ENCODE assay signal across 9 mouse cellular contexts in genomic region chr8:125218669-125219068, GRCm38 (mm10).
DNase-seq lines count a peak whose midpoint lies in the region; ATAC-seq lines count a peak whose summit lies in the region.
"Had no signal": no experiment of that assay in that cellular context is flagged by ENCODE, and none has a peak within 500 bp of the region (broad histone marks: within the 10 kb centered on the region; RNA-seq: fewer than 3 reads in every experiment).

No protein-coding gene starts in this region.

- no peak overlapping the region for H3K4me3 ChIP-seq in forebrain, embryonic 11.5 days (ENCODE audit: low read depth, low read length)
- no peak overlapping the region for H3K4me3 ChIP-seq in neural tube, embryonic 12.5 days

- 3% methylated on average over 4 of the region's 4 CpGs for WGBS in forebrain, embryonic 11.5 days
- WGBS in neural tube, embryonic 12.5 days, result 33% methylated on average over 4 of the region's 4 CpGs

- peaks cover 2% of the 10 kb centered on the region; the same call in 1 of the 2 replicates for H3K9me3 ChIP-seq in forebrain, embryonic 11.5 days (ENCODE audit: control insufficient read depth, low read length)
- no peaks in the 10 kb centered on the region for H3K9me3 ChIP-seq in neural tube, embryonic 12.5 days

- H3K27me3 ChIP-seq in forebrain, embryonic 11.5 days (ENCODE audit: control insufficient read depth, insufficient read depth, low read length), result no peaks in the 10 kb centered on the region; the same call in 1 of the 2 replicates
- H3K27me3 ChIP-seq in neural tube, embryonic 12.5 days (replicated peaks), result no peaks in the 10 kb centered on the region

- peak overlapping the region; percentile 60 for H3K27ac ChIP-seq in forebrain, embryonic 11.5 days (ENCODE audit: low read depth, low read length)
- no peak overlapping the region for H3K27ac ChIP-seq in neural tube, embryonic 12.5 days
- H3K27ac ChIP-seq: kidney, postnatal 0 days had no signal

- H3K4me2 ChIP-seq in forebrain, embryonic 11.5 days (ENCODE audit: low read depth, low read length, severe bottlenecking), result peak overlapping the region; percentile 40; the same call in 1 of the 2 replicates
- H3K4me2 ChIP-seq in neural tube, embryonic 12.5 days (replicated peaks), result 0 out of 2 replicates have a peak overlapping the region, but pooled peaks have one; percentile 14

- no peaks in the 10 kb centered on the region for H3K36me3 ChIP-seq in forebrain, embryonic 11.5 days (ENCODE audit: control insufficient read depth, insufficient read depth, low read length)
- H3K36me3 ChIP-seq in neural tube, embryonic 12.5 days, result no peaks in the 10 kb centered on the region

- peaks cover 14% of the 10 kb centered on the region; the same call in 1 of the 2 replicates for H3K4me1 ChIP-seq in forebrain, embryonic 11.5 days (replicated peaks; ENCODE audit: control insufficient read depth, insufficient read depth, low read length)
- peaks cover 21% of the 10 kb centered on the region for H3K4me1 ChIP-seq in neural tube, embryonic 12.5 days

- 0 out of 2 replicates have a peak, but pooled peaks have one; percentile 36 for ATAC-seq in forebrain, embryonic 11.5 days (replicated peaks; ENCODE audit: low FRiP score)
- ATAC-seq in neural tube, embryonic 12.5 days (ENCODE audit: low FRiP score, low read depth), result no peak

- H3K9ac ChIP-seq in forebrain, embryonic 11.5 days (ENCODE audit: low read length), result 0 out of 2 replicates have a peak overlapping the region, but pooled peaks have one; percentile 3
- no peak overlapping the region for H3K9ac ChIP-seq in neural tube, embryonic 12.5 days

- peak; percentile 33 for DNase-seq in heart, adult 8-10 months (ENCODE audit: low spot score)
- DNase-seq in heart, adult 9 months (ENCODE audit: low spot score in 2 of 2), result no peak
- peak; percentile 64 for DNase-seq in forebrain, embryonic 11.5 days (ENCODE audit: low spot score)
- peak; percentile 76 to 79 for DNase-seq in layer of hippocampus, adult 8-10 months (ENCODE audit: low spot score in 2 of 2)
- DNase-seq in cerebellum, adult 11-12 months, result no peak
- DNase-seq in adrenal gland, postnatal 4 days (ENCODE audit: low spot score in 2 of 2), result no peak
- no peak for DNase-seq in thymus, postnatal 0 days (ENCODE audit: low spot score)

Comparison
In these comparisons a context has a peak if more than half of its experiments do, and no peak if none do; other contexts are left out.
1. DNase-seq: peak in heart, adult 8-10 months (single experiment), forebrain, embryonic 11.5 days (single experiment) and layer of hippocampus, adult 8-10 months (2 of 2); none in heart, adult 9 months (0 of 2), cerebellum, adult 11-12 months (single experiment), adrenal gland, postnatal 4 days (0 of 2) and thymus, postnatal 0 days (single experiment).